Mouse (Mus musculus) cortical plate, adult 2 months (tissue): ENCODE results near the gene Gm49388. TPM values are rescaled to one million over a fixed set of nuclear protein-coding genes. Genes with fewer than 3 reads are reported as not detected.
A peak's percentile ranks its signal among the peaks of the same experiment; 100 is the strongest.

Source experiments
- H3K27ac ChIP-seq: fragments of 200-500 bp; 2 replicates; pipeline ENCODE4 v1.5.1; 2012; ENCODE audit warnings: low read length, control low read depth, inconsistent platforms; ENCODE audit not compliant: insufficient read depth
- H3K4me1 ChIP-seq: fragments of 200-500 bp; 2 replicates; pipeline ENCODE4 v1.6.1; 2011; ENCODE audit warnings: low read length; ENCODE audit not compliant: control insufficient read depth, insufficient read depth
- H3K4me3 ChIP-seq: fragments of 200-500 bp; 2 replicates; pipeline ENCODE4 v1.5.1; 2011; ENCODE audit warnings: mild to moderate bottlenecking, low read length, control low read depth; ENCODE audit not compliant: insufficient read depth
- CTCF ChIP-seq: fragments of 200-500 bp; IDR thresholded peaks from 2 replicates; pipeline ENCODE4 v1.5.1; 2011; ENCODE audit warnings: mild to moderate bottlenecking, control low read depth, low read length; ENCODE audit not compliant: insufficient read depth; ENCODE audit errors: extremely low read depth
- POLR2A ChIP-seq: fragments of 200-500 bp; IDR thresholded peaks from 2 replicates; pipeline ENCODE4 v1.6.1; 2011; ENCODE audit warnings: mild to moderate bottlenecking, low read length, control low read depth; ENCODE audit not compliant: insufficient read depth; ENCODE audit errors: extremely low read depth
- polyA plus RNA-seq: library from polyadenylated mRNA; depleted of rRNA; stranded (reverse); fragments of >200 nt; gene quantifications from 2 replicates; pipeline ENCODE4 v1.2.3, GENCODE M21; 2012

Gm49388 gene
- polyA plus RNA-seq, 1 experiment, result not detected

DNA sequence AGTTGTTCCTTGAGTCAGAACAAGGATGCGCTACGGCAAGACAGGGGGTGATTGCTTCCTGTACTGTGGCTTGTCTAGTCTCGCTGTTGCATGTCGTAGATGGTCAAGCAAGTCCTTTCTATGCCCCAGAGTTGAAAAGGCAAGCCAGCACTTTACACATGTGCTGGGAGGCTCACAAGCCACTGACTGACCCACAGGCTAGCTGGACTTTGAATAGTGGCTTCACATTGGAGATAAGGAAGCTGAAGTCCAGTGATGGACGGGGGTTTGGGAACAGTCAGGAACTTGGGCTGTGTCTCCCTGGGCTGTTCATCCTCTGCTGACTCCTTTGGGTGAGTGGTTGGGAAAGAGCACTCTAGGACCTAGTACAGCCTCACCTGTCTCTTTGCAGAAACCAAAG lies 33.8 kb upstream of the Gm49388 start:
- no peak for TF ChIP-seq CTCF
- TF ChIP-seq POLR2A, result no peak
- H3K27ac ChIP-seq, result no peak overlapping the region
- no peak overlapping the region for H3K4me3 ChIP-seq
- H3K4me1 ChIP-seq, result peaks cover 3% of the 10 kb centered on the region; the same call in 1 of the 2 replicates

- Histone ChIP-seq H3K4me3 (no peak overlapping the region), H3K27ac (no peak overlapping the region), H3K4me1 (peaks cover 3% of the 10 kb centered on the region; the same call in 1 of the 2 replicates)
- TF ChIP-seq POLR2A (no peak), CTCF (no peak)
Measured at GRCm38 (mm10) chr7:127752069-127752468, 33.3 kb upstream of the Gm49388 start.

GRCm38 (mm10) chr7:127753158-127753557 lies 32.2 kb upstream of the Gm49388 start:
- Histone ChIP-seq H3K27ac (no peak overlapping the region), H3K4me1 (peaks cover 3% of the 10 kb centered on the region; the same call in 1 of the 2 replicates), H3K4me3 (no peak overlapping the region)
- TF ChIP-seq POLR2A, result no peak
- TF ChIP-seq CTCF, result no peak

GRCm38 (mm10) chr7:127753741-127754140 lies 31.7 kb upstream of the Gm49388 start:
- no peak overlapping the region for H3K27ac ChIP-seq
- no peak overlapping the region for H3K4me3 ChIP-seq
- TF ChIP-seq POLR2A (no peak), CTCF (no peak)
- peaks cover 3% of the 10 kb centered on the region; the same call in 1 of the 2 replicates for H3K4me1 ChIP-seq

GRCm38 (mm10) chr7:127759716-127760115 lies 25.7 kb upstream of the Gm49388 start:
- TF ChIP-seq CTCF (no peak), POLR2A (no peak)
- Histone ChIP-seq H3K4me3 (no peak overlapping the region), H3K4me1 (peaks cover 5% of the 10 kb centered on the region; the same call in 1 of the 2 replicates), H3K27ac (no peak overlapping the region)

GRCm38 (mm10) chr7:127760478-127760877 lies 24.9 kb upstream of the Gm49388 start:
- H3K4me3 ChIP-seq, result no peak overlapping the region
- H3K4me1 ChIP-seq, result peaks cover 5% of the 10 kb centered on the region; the same call in 1 of the 2 replicates
- no peak overlapping the region for H3K27ac ChIP-seq
- TF ChIP-seq POLR2A (no peak), CTCF (no peak)

DNA sequence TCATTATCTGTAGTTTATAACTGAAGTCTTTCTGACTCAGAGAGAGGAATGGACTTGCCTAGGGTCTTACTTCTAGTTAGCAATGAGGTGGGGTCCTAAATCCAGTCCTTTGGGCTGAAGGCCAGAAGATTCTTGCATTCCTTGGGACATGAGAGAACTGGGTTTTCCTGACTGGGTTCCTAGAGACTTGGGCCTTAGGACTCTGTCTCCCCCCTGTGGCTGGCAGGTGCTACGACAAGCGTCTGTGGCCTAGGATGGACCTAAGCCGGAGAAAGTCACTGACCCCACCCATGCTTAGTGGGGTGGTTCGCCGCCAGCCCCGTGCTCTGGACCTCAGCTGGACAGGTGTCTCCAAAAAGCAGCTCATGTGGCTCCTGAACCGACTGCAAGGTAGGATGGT lies 24.4 kb upstream of the Gm49388 start:
- peaks cover 3% of the 10 kb centered on the region; the same call in 1 of the 2 replicates for H3K4me1 ChIP-seq
- H3K4me3 ChIP-seq, result no peak overlapping the region
- H3K27ac ChIP-seq, result no peak overlapping the region
- TF ChIP-seq POLR2A, result no peak
- peak; percentile 89 for TF ChIP-seq CTCF

- TF ChIP-seq CTCF (no peak), POLR2A (no peak)
- Histone ChIP-seq H3K27ac (no peak overlapping the region), H3K4me3 (no peak overlapping the region), H3K4me1 (peaks cover 2% of the 10 kb centered on the region; the same call in 1 of the 2 replicates)
Measured at GRCm38 (mm10) chr7:127763642-127764041, 21.8 kb upstream of the Gm49388 start.

- no peak overlapping the region for H3K27ac ChIP-seq
- no peak overlapping the region for H3K4me3 ChIP-seq
- H3K4me1 ChIP-seq, result no peaks in the 10 kb centered on the region; the same call in 1 of the 2 replicates
- TF ChIP-seq CTCF (no peak), POLR2A (no peak)
Measured at GRCm38 (mm10) chr7:127765756-127766155, 19.7 kb upstream of the Gm49388 start.

DNA sequence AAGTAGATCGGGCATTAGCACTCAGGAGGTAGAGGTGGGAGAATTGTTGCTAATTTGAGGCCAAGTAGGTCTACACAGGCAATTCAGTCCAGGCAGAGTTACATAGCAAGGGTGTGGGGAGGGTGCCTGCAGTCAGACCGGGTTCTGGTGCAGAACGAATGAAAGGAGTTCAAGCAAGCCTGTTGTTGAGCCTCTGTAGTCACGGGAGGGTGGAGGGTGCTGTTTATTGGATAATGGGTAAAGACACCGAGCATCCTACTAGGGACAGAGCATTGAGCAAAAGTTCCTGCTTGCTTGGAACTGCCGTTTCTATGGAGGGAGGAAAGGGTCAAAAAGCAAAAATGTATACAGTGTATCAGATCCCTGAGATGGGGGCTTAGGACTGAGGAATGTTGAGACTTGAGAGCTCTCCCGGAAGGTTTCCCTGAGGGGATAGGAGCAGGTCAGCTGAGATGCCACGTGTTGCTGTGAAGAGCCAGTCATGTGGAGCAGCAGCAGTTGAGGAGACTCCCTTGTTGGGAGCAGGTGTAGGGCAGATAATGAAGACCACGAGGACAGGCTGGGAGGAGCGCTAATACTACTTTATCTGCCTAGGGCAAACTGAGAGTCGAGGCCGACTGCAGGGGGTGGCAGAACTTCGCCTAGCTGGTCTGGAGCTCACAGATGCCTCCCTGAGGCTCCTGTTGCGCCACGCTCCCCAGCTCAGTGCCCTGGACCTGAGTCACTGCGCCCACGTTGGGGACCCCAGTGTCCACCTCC lies 18.4 kb upstream of the Gm49388 start:
- Histone ChIP-seq H3K4me1 (no peaks in the 10 kb centered on the region; the same call in 1 of the 2 replicates), H3K4me3 (no peak overlapping the region), H3K27ac (no peak overlapping the region)
- no peak for TF ChIP-seq POLR2A
- TF ChIP-seq CTCF, result no peak
